Mouse (Mus musculus) myocyte (in vitro differentiated cells): ENCODE measurements around the gene Med24. TPM values are rescaled to one million over a fixed set of nuclear protein-coding genes. Genes with fewer than 3 reads are reported as not detected.

Experiments
- H3K27me3 ChIP-seq: one replicate; pipeline ENCODE4 v1.6.1; 2011; ENCODE audit not compliant: control insufficient read depth, insufficient read depth, insufficient read length
- H3K36me3 ChIP-seq: one replicate; pipeline ENCODE4 v1.6.1; 2011; ENCODE audit not compliant: control insufficient read depth, insufficient read depth
- H3K4me2 ChIP-seq: one replicate; pipeline ENCODE4 v1.6.1; 2011; ENCODE audit warnings: low read depth, control low read depth
- H3K4me3 ChIP-seq: one replicate; pipeline ENCODE4 v1.5.1; 2011; ENCODE audit warnings: mild to moderate bottlenecking, control low read depth, moderate library complexity
- H3K79me2 ChIP-seq: one replicate; pipeline ENCODE4 v1.6.1; 2011; ENCODE audit not compliant: control insufficient read depth, insufficient read depth
- H3ac ChIP-seq: one replicate; pipeline ENCODE4 v1.6.1; 2011; ENCODE audit not compliant: control insufficient read depth, insufficient read length
- CEBPB ChIP-seq: IDR thresholded peaks from 2 replicates; pipeline ENCODE4 v1.6.1; 2011; ENCODE audit warnings: mild to moderate bottlenecking, moderate library complexity; ENCODE audit not compliant: poor library complexity, insufficient read depth, severe bottlenecking
- E2F4 ChIP-seq: IDR thresholded peaks from one replicate; pipeline ENCODE4 v1.6.1; 2011; ENCODE audit warnings: mild to moderate bottlenecking, control low read depth, moderate library complexity; ENCODE audit not compliant: insufficient read depth
- MAX ChIP-seq: IDR thresholded peaks from one replicate; pipeline ENCODE4 v1.6.1; 2011; ENCODE audit warnings: low read depth, mild to moderate bottlenecking, control low read depth
- MYOD1 ChIP-seq, 3 experiments: IDR thresholded peaks; one replicate each; pipeline ENCODE4 v1.6.1; 2011; ENCODE audit warnings: control low read depth in 2 of 3, low read depth in 2 of 3, mild to moderate bottlenecking in 2 of 3, moderate library complexity in 1 of 3; ENCODE audit not compliant: insufficient read length in 2 of 3, control insufficient read depth in 1 of 3
- MYOG ChIP-seq, 3 experiments: IDR thresholded peaks; one replicate each; pipeline ENCODE4 v1.6.1; 2011; ENCODE audit warnings: control low read depth in 2 of 3, low read depth in 2 of 3, mild to moderate bottlenecking in 2 of 3; ENCODE audit not compliant: insufficient read length in 2 of 3, control insufficient read depth in 1 of 3, insufficient read depth in 1 of 3
- POLR2A ChIP-seq: IDR thresholded peaks from one replicate; pipeline ENCODE4 v1.6.1; 2011; ENCODE audit warnings: low read depth, mild to moderate bottlenecking, control low read depth, moderate library complexity; ENCODE audit not compliant: insufficient read length
- POLR2AphosphoS2 ChIP-seq: IDR thresholded peaks from one replicate; pipeline ENCODE4 v1.6.1; 2011; ENCODE audit warnings: low read depth, control low read depth; ENCODE audit not compliant: insufficient read length
- REST ChIP-seq: IDR thresholded peaks from one replicate; pipeline ENCODE4 v1.6.1; 2011; ENCODE audit warnings: mild to moderate bottlenecking, control low read depth, moderate library complexity; ENCODE audit not compliant: insufficient read depth, insufficient read length
- SRF ChIP-seq: IDR thresholded peaks from one replicate; pipeline ENCODE4 v1.6.1; 2011; ENCODE audit warnings: low read depth; ENCODE audit not compliant: control insufficient read depth, insufficient read length
- TCF12 ChIP-seq: IDR thresholded peaks from one replicate; pipeline ENCODE4 v1.6.1; 2011; ENCODE audit warnings: mild to moderate bottlenecking, control low read depth; ENCODE audit not compliant: poor library complexity, insufficient read depth, severe bottlenecking
- TCF3 ChIP-seq: IDR thresholded peaks from one replicate; pipeline ENCODE4 v1.6.1; 2011; ENCODE audit warnings: low read depth, control low read depth; ENCODE audit not compliant: insufficient read length
- USF1 ChIP-seq: IDR thresholded peaks from one replicate; pipeline ENCODE4 v1.6.1; 2011; ENCODE audit warnings: low read depth, mild to moderate bottlenecking, control low read depth, moderate library complexity
- polyA plus RNA-seq: library from polyadenylated mRNA; unstranded; fragments of >200 nt; fragmentation: generic; extraction: Trizol; gene quantifications from one replicate; pipeline ENCODE4 v1.2.1, GENCODE M21; 2012; ENCODE audit warnings: missing spikeins

Med24 gene
- polyA plus RNA-seq: 32.5 TPM

- TF ChIP-seq USF1: no peak
- TF ChIP-seq TCF3: no peak
- TF ChIP-seq MAX: no peak
- TF ChIP-seq MYOG (IDR thresholded peaks at IDR 0.05; ENCODE audit: control insufficient read depth in 1 of 3, insufficient read depth in 1 of 3, insufficient read length in 2 of 3, low read depth in 2 of 3): no peak
- no peak for TF ChIP-seq SRF
- no peak for TF ChIP-seq REST
- no peak for TF ChIP-seq CEBPB
- no peak for TF ChIP-seq POLR2A
- TF ChIP-seq MYOD1 (IDR thresholded peaks at IDR 0.05; ENCODE audit: control insufficient read depth in 1 of 3, insufficient read length in 2 of 3, low read depth in 2 of 3): no peak
- no peak for TF ChIP-seq POLR2AphosphoS2
- no peak for TF ChIP-seq TCF12
- no peak for TF ChIP-seq E2F4
- Histone ChIP-seq H3ac (no peak within 1 kb of the TSS), H3K36me3 (peaks cover 10% of the 10 kb centered on the region), H3K4me2 (peak within 1 kb of the TSS; percentile 99), H3K4me3 (peak within 1 kb of the TSS; percentile 55), H3K79me2 (peaks cover 7% of the 10 kb centered on the region), H3K27me3 (no peaks in the 10 kb centered on the region)
Observed at GRCm38 (mm10) chr11:98729119-98729588, at the start of gene Med24. Gene Med24, minus strand, starts transcription at chr11:98729435.

DNA sequence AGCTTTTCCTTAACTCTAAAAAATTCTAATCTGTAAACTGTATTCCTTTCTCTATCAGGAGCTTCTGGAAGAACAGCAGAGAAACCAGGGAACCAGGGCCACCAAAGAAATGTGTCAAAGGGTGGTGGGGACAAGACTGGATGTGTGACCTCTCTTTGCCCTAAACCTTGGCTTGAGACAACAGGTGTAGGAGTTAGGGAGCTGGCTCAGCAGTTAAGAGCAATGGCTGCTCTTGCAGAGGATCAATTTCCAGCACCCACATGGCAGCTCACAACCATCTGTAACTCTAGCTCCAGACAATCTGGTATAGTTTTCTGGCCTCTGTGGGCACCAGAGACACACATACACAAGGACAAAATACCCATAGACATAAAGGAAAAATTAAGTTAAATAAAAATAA, 48.7 kb upstream of the Med24 start:
- Histone ChIP-seq H3K36me3 (no peaks in the 10 kb centered on the region), H3K79me2 (peaks cover 8% of the 10 kb centered on the region), H3K4me3 (no peak overlapping the region), H3K4me2 (no peak overlapping the region), H3K27me3 (no peaks in the 10 kb centered on the region), H3ac (no peak overlapping the region)
- TF ChIP-seq REST: no peak
- TF ChIP-seq MYOG (IDR thresholded peaks at IDR 0.05; ENCODE audit: control insufficient read depth in 1 of 3, insufficient read depth in 1 of 3, insufficient read length in 2 of 3, low read depth in 2 of 3): peak in 1 of 3 experiments; percentile 23
- TF ChIP-seq SRF: no peak
- no peak for TF ChIP-seq E2F4
- TF ChIP-seq MYOD1 (IDR thresholded peaks at IDR 0.05; ENCODE audit: control insufficient read depth in 1 of 3, insufficient read length in 2 of 3, low read depth in 2 of 3): peak in 2 of 3 experiments; percentile 36 to 59
- TF ChIP-seq USF1: no peak

GRCm38 (mm10) chr11:98776843-98777590, 47.8 kb upstream of the Med24 start:
- Histone ChIP-seq H3K79me2 (peaks cover 8% of the 10 kb centered on the region), H3K4me2 (peak overlapping the region; percentile 99), H3K36me3 (no peaks in the 10 kb centered on the region), H3ac (no peak overlapping the region), H3K27me3 (no peaks in the 10 kb centered on the region), H3K4me3 (peak overlapping the region; percentile 75)
- no peak for TF ChIP-seq TCF3
- no peak for TF ChIP-seq MYOD1 (IDR thresholded peaks at IDR 0.05; ENCODE audit: control insufficient read depth in 1 of 3, insufficient read length in 2 of 3, low read depth in 2 of 3)
- TF ChIP-seq POLR2AphosphoS2: peak; percentile 86
- peak; percentile 84 for TF ChIP-seq POLR2A
- peak; percentile 12 for TF ChIP-seq SRF
- TF ChIP-seq MYOG (IDR thresholded peaks at IDR 0.05; ENCODE audit: control insufficient read depth in 1 of 3, insufficient read depth in 1 of 3, insufficient read length in 2 of 3, low read depth in 2 of 3): no peak
- no peak for TF ChIP-seq MAX

DNA sequence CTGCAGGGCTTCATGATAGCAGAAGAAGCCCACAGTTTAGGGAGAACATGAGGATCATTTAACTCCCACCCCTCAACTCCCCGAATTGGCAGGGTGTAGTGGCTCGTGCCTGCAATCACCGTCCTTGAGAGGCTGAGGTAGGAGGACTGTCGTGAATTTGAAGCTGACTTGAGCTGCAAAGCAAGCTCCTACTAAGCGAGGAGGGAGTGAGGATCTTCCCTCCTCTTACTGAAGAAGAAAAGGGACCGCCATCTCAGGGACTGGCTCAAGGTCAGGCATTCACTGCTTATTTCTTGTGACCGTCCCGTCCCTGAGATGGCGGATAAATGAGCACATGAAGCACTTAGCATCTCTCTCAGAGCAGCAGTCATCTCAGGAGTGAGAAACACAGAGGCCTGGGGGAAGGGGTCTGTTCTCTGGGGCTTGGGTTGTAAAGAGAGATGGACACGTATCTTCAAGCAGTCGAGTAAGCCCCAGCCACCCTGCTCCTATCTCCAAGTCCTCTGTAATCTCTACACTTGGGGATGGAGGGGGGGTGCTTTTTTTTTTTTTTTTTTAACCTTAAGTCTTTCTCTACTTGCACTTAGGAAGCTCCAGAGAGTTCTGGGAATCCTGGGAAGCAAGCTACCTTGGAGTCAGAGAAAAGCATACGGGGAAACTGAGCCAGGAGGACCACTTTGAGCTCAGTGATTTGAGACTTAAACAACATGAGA, 47.0 kb upstream of the Med24 start:
- peak overlapping the region; percentile 34 for H3ac ChIP-seq
- TF ChIP-seq MAX: no peak
- no peak for TF ChIP-seq USF1
- TF ChIP-seq POLR2A: peak; percentile 23
- peak; percentile 7 for TF ChIP-seq POLR2AphosphoS2
- H3K4me2 ChIP-seq: peak overlapping the region; percentile 99
- H3K36me3 ChIP-seq: peaks cover 4% of the 10 kb centered on the region
- no peaks in the 10 kb centered on the region for H3K27me3 ChIP-seq
- peaks cover 16% of the 10 kb centered on the region for H3K79me2 ChIP-seq
- H3K4me3 ChIP-seq: peak overlapping the region; percentile 75

- Histone ChIP-seq H3K4me3 (peak overlapping the region; percentile 75), H3K27me3 (no peaks in the 10 kb centered on the region), H3ac (peak overlapping the region; percentile 34), H3K36me3 (peaks cover 11% of the 10 kb centered on the region), H3K4me2 (peak overlapping the region; percentile 99), H3K79me2 (peaks cover 18% of the 10 kb centered on the region)
- no peak for TF ChIP-seq REST
- TF ChIP-seq MYOD1 (IDR thresholded peaks at IDR 0.05; ENCODE audit: control insufficient read depth in 1 of 3, insufficient read length in 2 of 3, low read depth in 2 of 3): no peak
- no peak for TF ChIP-seq POLR2AphosphoS2
- TF ChIP-seq USF1: peak; percentile 84
- peak; percentile 96 for TF ChIP-seq SRF
- peak in 1 of 3 experiments; percentile 26 for TF ChIP-seq MYOG (IDR thresholded peaks at IDR 0.05; ENCODE audit: control insufficient read depth in 1 of 3, insufficient read depth in 1 of 3, insufficient read length in 2 of 3, low read depth in 2 of 3)
- peak; percentile 5 for TF ChIP-seq MAX
Observed at GRCm38 (mm10) chr11:98775348-98776051, 46.3 kb upstream of the Med24 start.
